Mouse (Mus musculus): ENCODE measurements around the gene Itpa.

Itpa gene

DNA sequence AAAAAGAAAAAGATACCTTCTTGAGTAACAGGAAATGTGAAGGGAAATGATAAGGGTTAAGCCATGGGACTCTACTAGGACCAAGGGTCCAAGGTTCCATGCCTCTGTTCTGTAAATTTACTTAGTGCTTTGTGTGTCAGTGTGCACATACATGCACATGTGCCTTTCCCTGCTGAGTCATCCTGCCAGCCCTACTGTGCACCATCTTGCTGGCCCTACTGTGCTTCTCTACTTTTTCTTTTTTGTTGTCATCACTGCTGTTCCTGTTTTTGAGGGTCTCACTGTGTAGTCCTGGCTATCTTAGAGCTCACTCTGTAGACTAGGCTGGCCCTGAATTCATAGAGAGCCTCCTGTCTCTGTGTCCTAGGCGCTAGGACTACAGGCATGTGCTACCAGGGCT, 60.3 kb downstream of the Itpa start:
- no peak for DNase-seq (ENCODE audit: low spot score in 2 of 2)

GRCm38 (mm10) chr2:130728906-130729585, 61.6 kb downstream of the Itpa start:
- no peak for DNase-seq (ENCODE audit: low spot score in 2 of 2)

GRCm38 (mm10) chr2:130730746-130731145, 63.3 kb downstream of the Itpa start:
- no peak for DNase-seq (ENCODE audit: low spot score in 2 of 2)

Data from right cerebral cortex, postnatal 36 days (tissue).